Mouse (Mus musculus): ENCODE data around the gene Dusp2. TPM values are rescaled to one million over a fixed set of nuclear protein-coding genes. Genes with fewer than 3 reads are reported as not detected.

Dusp2 gene
- polyA plus RNA-seq, 1 experiment from 2014 or later: 2.2 TPM

GRCm38 (mm10) chr2:127307179-127307578 lies 28.8 kb upstream of the Dusp2 start:
- no peak overlapping the region for H3K4me3 ChIP-seq (ENCODE audit: low read depth, low read length)
- no peaks in the 10 kb centered on the region for H3K9me3 ChIP-seq (replicated peaks; ENCODE audit: control insufficient read depth, low read length)
- H3K27ac ChIP-seq (ENCODE audit: low read length): no peak overlapping the region
- 16% methylated on average over 3 of the region's 3 CpGs for WGBS (ENCODE audit: insufficient replicate concordance)
- no peak for ATAC-seq (ENCODE audit: low read depth)
- no peak overlapping the region for H3K9ac ChIP-seq (ENCODE audit: low read depth, low read length)
- H3K4me2 ChIP-seq (ENCODE audit: low read depth, low read length): no peak overlapping the region
- H3K4me1 ChIP-seq (ENCODE audit: control insufficient read depth, low read depth, low read length): no peaks in the 10 kb centered on the region
- no peaks in the 10 kb centered on the region for H3K27me3 ChIP-seq (ENCODE audit: control insufficient read depth, insufficient read depth, low read depth, low read length)
- no peaks in the 10 kb centered on the region for H3K36me3 ChIP-seq (ENCODE audit: control insufficient read depth, insufficient read depth)

- Histone ChIP-seq H3K36me3 (ENCODE audit: control insufficient read depth, insufficient read depth) (no peaks in the 10 kb centered on the region), H3K4me2 (ENCODE audit: low read depth, low read length) (no peak overlapping the region)
Measured at GRCm38 (mm10) chr2:127308660-127309059, 27.3 kb upstream of the Dusp2 start.

GRCm38 (mm10) chr2:127310246-127310645 lies 25.7 kb upstream of the Dusp2 start:
- no peak overlapping the region for H3K27ac ChIP-seq (ENCODE audit: low read length)
- H3K4me3 ChIP-seq (ENCODE audit: low read depth, low read length): no peak overlapping the region
- no peaks in the 10 kb centered on the region for H3K4me1 ChIP-seq (ENCODE audit: control insufficient read depth, low read depth, low read length)
- ATAC-seq (ENCODE audit: low read depth): no peak
- no peaks in the 10 kb centered on the region for H3K27me3 ChIP-seq (ENCODE audit: control insufficient read depth, insufficient read depth, low read depth, low read length)
- no peak overlapping the region for H3K9ac ChIP-seq (ENCODE audit: low read depth, low read length)
- H3K9me3 ChIP-seq (replicated peaks; ENCODE audit: control insufficient read depth, low read length): no peaks in the 10 kb centered on the region
- no peak overlapping the region for H3K4me2 ChIP-seq (ENCODE audit: low read depth, low read length)
- no peaks in the 10 kb centered on the region for H3K36me3 ChIP-seq (ENCODE audit: control insufficient read depth, insufficient read depth)
- 16% methylated on average over 2 of the region's 2 CpGs for WGBS (ENCODE audit: insufficient replicate concordance)

More at GRCm38 (mm10) chr2:127308660-127309059, 27.3 kb upstream of the Dusp2 start:
- H3K27me3 ChIP-seq (ENCODE audit: control insufficient read depth, insufficient read depth, low read depth, low read length): no peaks in the 10 kb centered on the region
- WGBS (ENCODE audit: insufficient replicate concordance): 71% methylated on average over 2 of the region's 2 CpGs
- no peak overlapping the region for H3K27ac ChIP-seq (ENCODE audit: low read length)
- H3K9ac ChIP-seq (ENCODE audit: low read depth, low read length): no peak overlapping the region
- H3K9me3 ChIP-seq (replicated peaks; ENCODE audit: control insufficient read depth, low read length): no peaks in the 10 kb centered on the region
- ATAC-seq (ENCODE audit: low read depth): no peak
- no peak overlapping the region for H3K4me3 ChIP-seq (ENCODE audit: low read depth, low read length)
- no peaks in the 10 kb centered on the region for H3K4me1 ChIP-seq (ENCODE audit: control insufficient read depth, low read depth, low read length)

GRCm38 (mm10) chr2:127310685-127311084 lies 25.3 kb upstream of the Dusp2 start:
- 60% methylated on average over 7 of the region's 7 CpGs for WGBS (ENCODE audit: insufficient replicate concordance)
- no peak for ATAC-seq (ENCODE audit: low read depth)
- H3K36me3 ChIP-seq (ENCODE audit: control insufficient read depth, insufficient read depth): no peaks in the 10 kb centered on the region

GRCm38 (mm10) chr2:127311193-127311592 lies 24.8 kb upstream of the Dusp2 start:
- no peaks in the 10 kb centered on the region for H3K27me3 ChIP-seq (ENCODE audit: control insufficient read depth, insufficient read depth, low read depth, low read length)
- H3K4me3 ChIP-seq (ENCODE audit: low read depth, low read length): no peak overlapping the region
- no peak for ATAC-seq (ENCODE audit: low read depth)
- no peaks in the 10 kb centered on the region for H3K4me1 ChIP-seq (ENCODE audit: control insufficient read depth, low read depth, low read length)
- no peak overlapping the region for H3K27ac ChIP-seq (ENCODE audit: low read length)
- no peaks in the 10 kb centered on the region for H3K36me3 ChIP-seq (ENCODE audit: control insufficient read depth, insufficient read depth)
- WGBS (ENCODE audit: insufficient replicate concordance): 55% methylated on average over 1 of the region's 1 CpGs
- no peak overlapping the region for H3K9ac ChIP-seq (ENCODE audit: low read depth, low read length)
- no peaks in the 10 kb centered on the region for H3K9me3 ChIP-seq (replicated peaks; ENCODE audit: control insufficient read depth, low read length)
- H3K4me2 ChIP-seq (ENCODE audit: low read depth, low read length): no peak overlapping the region

More at GRCm38 (mm10) chr2:127310685-127311084, 25.3 kb upstream of the Dusp2 start:
- H3K27ac ChIP-seq (ENCODE audit: low read length): no peak overlapping the region
- H3K9ac ChIP-seq (ENCODE audit: low read depth, low read length): no peak overlapping the region
- no peaks in the 10 kb centered on the region for H3K4me1 ChIP-seq (ENCODE audit: control insufficient read depth, low read depth, low read length)
- H3K4me2 ChIP-seq (ENCODE audit: low read depth, low read length): no peak overlapping the region
- no peaks in the 10 kb centered on the region for H3K9me3 ChIP-seq (replicated peaks; ENCODE audit: control insufficient read depth, low read length)
- H3K27me3 ChIP-seq (ENCODE audit: control insufficient read depth, insufficient read depth, low read depth, low read length): no peaks in the 10 kb centered on the region
- H3K4me3 ChIP-seq (ENCODE audit: low read depth, low read length): no peak overlapping the region

GRCm38 (mm10) chr2:127312801-127313200 lies 23.2 kb upstream of the Dusp2 start:
- H3K27me3 ChIP-seq (ENCODE audit: control insufficient read depth, insufficient read depth, low read depth, low read length): no peaks in the 10 kb centered on the region
- no peak overlapping the region for H3K4me2 ChIP-seq (ENCODE audit: low read depth, low read length)
- H3K36me3 ChIP-seq (ENCODE audit: control insufficient read depth, insufficient read depth): no peaks in the 10 kb centered on the region
- H3K9ac ChIP-seq (ENCODE audit: low read depth, low read length): no peak overlapping the region
- H3K9me3 ChIP-seq (replicated peaks; ENCODE audit: control insufficient read depth, low read length): no peaks in the 10 kb centered on the region
- no peaks in the 10 kb centered on the region for H3K4me1 ChIP-seq (ENCODE audit: control insufficient read depth, low read depth, low read length)
- no peak overlapping the region for H3K27ac ChIP-seq (ENCODE audit: low read length)
- WGBS (ENCODE audit: insufficient replicate concordance): 75% methylated on average over 4 of the region's 4 CpGs
- no peak overlapping the region for H3K4me3 ChIP-seq (ENCODE audit: low read depth, low read length)
- no peak for ATAC-seq (ENCODE audit: low read depth)

- WGBS (ENCODE audit: insufficient replicate concordance): 54% methylated on average over 4 of the region's 4 CpGs
- H3K4me3 ChIP-seq (ENCODE audit: low read depth, low read length): no peak overlapping the region
- H3K36me3 ChIP-seq (ENCODE audit: control insufficient read depth, insufficient read depth): no peaks in the 10 kb centered on the region
- no peak overlapping the region for H3K4me2 ChIP-seq (ENCODE audit: low read depth, low read length)
- H3K27ac ChIP-seq (ENCODE audit: low read length): no peak overlapping the region
- ATAC-seq (ENCODE audit: low read depth): peak; percentile 51
- no peaks in the 10 kb centered on the region for H3K4me1 ChIP-seq (ENCODE audit: control insufficient read depth, low read depth, low read length)
- no peaks in the 10 kb centered on the region for H3K27me3 ChIP-seq (ENCODE audit: control insufficient read depth, insufficient read depth, low read depth, low read length)
- no peaks in the 10 kb centered on the region for H3K9me3 ChIP-seq (replicated peaks; ENCODE audit: control insufficient read depth, low read length)
- no peak overlapping the region for H3K9ac ChIP-seq (ENCODE audit: low read depth, low read length)
Measured at GRCm38 (mm10) chr2:127313878-127314277, 22.1 kb upstream of the Dusp2 start.

- H3K36me3 ChIP-seq (ENCODE audit: control insufficient read depth, insufficient read depth): no peaks in the 10 kb centered on the region
- no peak overlapping the region for H3K4me3 ChIP-seq (ENCODE audit: low read depth, low read length)
- 31% methylated on average over 6 of the region's 6 CpGs for WGBS (ENCODE audit: insufficient replicate concordance)
- no peak overlapping the region for H3K27ac ChIP-seq (ENCODE audit: low read length)
- no peak overlapping the region for H3K9ac ChIP-seq (ENCODE audit: low read depth, low read length)
- H3K4me2 ChIP-seq (ENCODE audit: low read depth, low read length): no peak overlapping the region
- H3K27me3 ChIP-seq (ENCODE audit: control insufficient read depth, insufficient read depth, low read depth, low read length): no peaks in the 10 kb centered on the region
- ATAC-seq (ENCODE audit: low read depth): peak; percentile 41
- no peaks in the 10 kb centered on the region for H3K4me1 ChIP-seq (ENCODE audit: control insufficient read depth, low read depth, low read length)
- H3K9me3 ChIP-seq (replicated peaks; ENCODE audit: control insufficient read depth, low read length): no peaks in the 10 kb centered on the region
Measured at GRCm38 (mm10) chr2:127314467-127315154, 21.3 kb upstream of the Dusp2 start.

GRCm38 (mm10) chr2:127315155-127315470 lies 20.8 kb upstream of the Dusp2 start:
- Histone ChIP-seq H3K9ac (ENCODE audit: low read depth, low read length) (no peak overlapping the region), H3K4me2 (ENCODE audit: low read depth, low read length) (no peak overlapping the region), H3K36me3 (ENCODE audit: control insufficient read depth, insufficient read depth) (no peaks in the 10 kb centered on the region), H3K27ac (ENCODE audit: low read length) (no peak overlapping the region), H3K4me1 (ENCODE audit: control insufficient read depth, low read depth, low read length) (no peaks in the 10 kb centered on the region), H3K4me3 (ENCODE audit: low read depth, low read length) (no peak overlapping the region), H3K9me3 (replicated peaks; ENCODE audit: control insufficient read depth, low read length) (no peaks in the 10 kb centered on the region), H3K27me3 (ENCODE audit: control insufficient read depth, insufficient read depth, low read depth, low read length) (no peaks in the 10 kb centered on the region)
- no peak for ATAC-seq (ENCODE audit: low read depth)
- WGBS (ENCODE audit: insufficient replicate concordance): 71% methylated on average over 1 of the region's 1 CpGs
